Mouse (Mus musculus): ENCODE results near the gene Rsu1.

- TF ChIP-seq POLR2A (IDR thresholded peaks at IDR 0.05; ENCODE audit: insufficient read length, low read depth): no peak
- no peak for TF ChIP-seq POLR2AphosphoS2 (IDR thresholded peaks at IDR 0.05; ENCODE audit: insufficient read length, low read depth)
- no peak for TF ChIP-seq TCF12 (IDR thresholded peaks at IDR 0.05; ENCODE audit: insufficient read depth, poor library complexity, severe bottlenecking)
- TF ChIP-seq USF1 (IDR thresholded peaks at IDR 0.05; ENCODE audit: low read depth): no peak
- TF ChIP-seq CEBPB (IDR thresholded peaks at IDR 0.05; ENCODE audit: insufficient read depth, poor library complexity, severe bottlenecking): no peak
- TF ChIP-seq MYOD1 (IDR thresholded peaks at IDR 0.05; ENCODE audit: control insufficient read depth in 1 of 3, insufficient read length in 2 of 3, low read depth in 2 of 3): no peak
- no peak for TF ChIP-seq E2F4 (IDR thresholded peaks at IDR 0.05; ENCODE audit: insufficient read depth)
- TF ChIP-seq TCF3 (IDR thresholded peaks at IDR 0.05; ENCODE audit: insufficient read length, low read depth): no peak
Observed at GRCm38 (mm10) chr2:13206825-13207224, 64.4 kb downstream of the Rsu1 start.

Data from myocyte (in vitro differentiated cells).